Mouse (Mus musculus): ENCODE results near the gene Tbc1d17. TPM values are rescaled to one million over a fixed set of nuclear protein-coding genes. Genes with fewer than 3 reads are reported as not detected.
"Not testable (repeated sequence)": the region's sequence is repeated elsewhere in the genome, so short reads cannot be mapped to it uniquely, and the experiment has no call there.

Tbc1d17 gene
- polyA plus RNA-seq, 1 experiment from 2014 or later = 123 TPM

DNA sequence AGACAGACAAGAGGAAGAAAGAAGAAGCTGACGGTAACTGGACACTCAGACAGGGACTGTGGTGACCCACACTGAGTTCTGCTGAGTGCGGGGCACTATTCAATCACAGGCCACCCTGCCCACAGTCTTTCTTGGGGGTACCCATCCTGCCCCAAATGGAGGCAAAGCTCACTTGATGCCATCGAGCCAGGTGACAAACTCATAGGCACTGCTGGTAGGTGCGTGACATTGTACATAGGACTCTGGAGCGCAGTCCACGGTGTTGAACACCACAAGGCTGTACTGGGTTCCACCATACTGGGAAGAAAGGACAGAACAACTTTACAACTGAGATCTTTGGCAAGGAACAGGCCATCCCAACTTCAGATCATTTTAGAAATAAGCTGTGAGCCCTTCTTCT, 42.7 kb upstream of the Tbc1d17 start:
- 0 out of 2 replicates have a peak, but pooled peaks cover 2% of the 10 kb centered on the region for H3K36me3 ChIP-seq (ENCODE audit: control insufficient read depth, insufficient read depth, low read length)
- peak overlapping the region; percentile 75 for H3K4me3 ChIP-seq (ENCODE audit: low read depth, low read length)
- peaks cover 43% of the 10 kb centered on the region for H3K4me1 ChIP-seq (ENCODE audit: control insufficient read depth, insufficient read depth, low read length)
- peak overlapping the region; percentile 91 for H3K9ac ChIP-seq (ENCODE audit: low read depth, low read length)
- H3K27me3 ChIP-seq (ENCODE audit: control insufficient read depth, insufficient read depth, low read depth, low read length) = no peaks in the 10 kb centered on the region
- H3K9me3 ChIP-seq (replicated peaks; ENCODE audit: control insufficient read depth, low read length, poor library complexity, severe bottlenecking) = no peaks in the 10 kb centered on the region
- H3K27ac ChIP-seq (ENCODE audit: low read length) = peak overlapping the region; percentile 92
- 13% methylated on average over 6 of the region's 6 CpGs for WGBS
- ATAC-seq = no peak
- peak overlapping the region; percentile 96 for H3K4me2 ChIP-seq (ENCODE audit: low read length)

DNA sequence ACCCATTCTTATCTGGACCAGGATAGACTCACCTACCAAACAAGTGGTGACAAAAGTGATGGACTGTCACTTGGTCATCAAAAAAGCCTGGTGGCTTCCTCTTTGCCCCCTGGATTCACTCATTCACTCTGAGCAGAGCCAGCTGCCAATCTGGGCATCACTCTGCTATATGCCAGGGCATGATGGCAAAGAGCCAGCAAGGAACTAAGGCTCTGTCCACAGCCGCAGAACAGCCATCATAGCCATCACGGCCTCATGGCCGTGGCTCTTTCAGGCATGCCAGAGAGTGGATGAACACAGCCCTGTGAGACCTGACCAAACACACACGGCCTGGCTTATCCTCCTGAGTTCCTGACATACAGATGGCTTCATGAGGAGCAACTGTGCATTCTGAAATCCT, 41.9 kb upstream of the Tbc1d17 start:
- peak overlapping the region; percentile 75 for H3K4me3 ChIP-seq (ENCODE audit: low read depth, low read length)
- peak overlapping the region; percentile 91 for H3K9ac ChIP-seq (ENCODE audit: low read depth, low read length)
- peaks cover 42% of the 10 kb centered on the region for H3K4me1 ChIP-seq (ENCODE audit: control insufficient read depth, insufficient read depth, low read length)
- WGBS = 51% methylated on average over 4 of the region's 4 CpGs
- no peaks in the 10 kb centered on the region for H3K27me3 ChIP-seq (ENCODE audit: control insufficient read depth, insufficient read depth, low read depth, low read length)
- peak overlapping the region; percentile 96 for H3K4me2 ChIP-seq (ENCODE audit: low read length)
- H3K27ac ChIP-seq (ENCODE audit: low read length) = no peak overlapping the region
- H3K9me3 ChIP-seq (replicated peaks; ENCODE audit: control insufficient read depth, low read length, poor library complexity, severe bottlenecking) = no peaks in the 10 kb centered on the region
- H3K36me3 ChIP-seq (ENCODE audit: control insufficient read depth, insufficient read depth, low read length) = peaks cover 6% of the 10 kb centered on the region; the same call in 1 of the 2 replicates
- no peak for ATAC-seq

DNA sequence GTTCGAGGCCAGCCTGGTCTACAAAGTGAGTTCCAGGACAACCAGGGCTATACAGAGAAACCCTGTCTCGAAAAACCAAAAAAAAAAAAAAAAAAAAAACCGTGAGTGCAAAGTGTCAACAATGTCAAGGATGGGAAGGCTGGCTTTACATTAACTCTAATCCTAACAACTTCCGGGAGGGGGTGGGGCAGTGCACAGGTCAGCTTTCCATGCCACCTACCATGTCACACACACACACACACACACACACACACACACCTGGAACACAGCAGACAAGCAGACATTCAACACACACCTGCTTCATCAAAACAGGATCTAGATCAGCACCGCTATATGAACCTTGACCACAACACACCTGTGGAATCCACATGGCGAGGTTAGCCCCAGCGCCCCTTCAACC, 41.3 kb upstream of the Tbc1d17 start:
- Histone ChIP-seq H3K4me1 (ENCODE audit: control insufficient read depth, insufficient read depth, low read length) (peaks cover 40% of the 10 kb centered on the region), H3K27ac (ENCODE audit: low read length) (no peak overlapping the region), H3K9me3 (replicated peaks; ENCODE audit: control insufficient read depth, low read length, poor library complexity, severe bottlenecking) (no peaks in the 10 kb centered on the region), H3K4me2 (ENCODE audit: low read length) (peak overlapping the region; percentile 96), H3K4me3 (ENCODE audit: low read depth, low read length) (no peak overlapping the region), H3K27me3 (ENCODE audit: control insufficient read depth, insufficient read depth, low read depth, low read length) (no peaks in the 10 kb centered on the region), H3K36me3 (ENCODE audit: control insufficient read depth, insufficient read depth, low read length) (peaks cover 11% of the 10 kb centered on the region), H3K9ac (ENCODE audit: low read depth, low read length) (no peak overlapping the region; the same call in 1 of the 2 replicates)
- no peak for ATAC-seq
- WGBS = 94% methylated on average over 5 of the region's 7 CpGs

DNA sequence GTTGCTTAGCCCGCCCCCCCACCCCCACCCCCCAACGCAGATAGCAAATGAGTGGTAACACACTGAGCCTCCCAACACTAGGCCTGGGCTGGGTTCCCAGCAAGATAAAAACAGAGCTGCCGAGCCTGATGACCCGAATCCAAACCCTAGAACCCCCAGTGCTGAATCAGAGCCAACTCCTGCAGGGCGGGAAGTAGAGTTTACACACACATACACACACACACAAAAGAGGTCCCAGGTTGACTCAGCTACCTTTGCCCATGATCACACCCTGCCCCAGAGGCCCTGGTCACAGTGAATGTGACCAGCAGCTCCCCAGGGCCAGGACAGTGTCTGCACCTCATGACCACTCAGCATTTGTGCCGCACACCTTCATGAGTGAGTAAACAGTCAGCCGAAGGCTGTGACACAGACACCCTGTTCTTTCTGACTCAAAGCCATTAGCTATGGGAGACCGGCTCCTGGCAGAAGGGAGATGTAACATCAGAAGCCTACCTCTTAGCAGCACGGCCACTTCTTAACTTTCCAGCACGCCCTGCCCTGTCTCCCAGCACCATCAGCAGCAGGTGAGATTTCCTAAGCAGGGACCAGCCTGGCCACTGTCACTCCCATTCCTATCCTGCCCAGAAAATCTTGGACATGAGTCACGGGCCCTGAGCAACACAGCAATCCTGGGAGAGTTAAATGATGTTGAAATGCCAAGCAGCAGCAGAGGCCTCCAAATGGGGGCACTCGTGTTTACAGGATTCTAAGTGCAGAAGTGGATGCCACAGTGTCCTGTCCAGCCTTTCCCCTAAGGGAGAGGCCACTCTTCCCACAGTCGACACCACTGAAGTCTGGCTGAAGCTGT, 39.6 kb upstream of the Tbc1d17 start:
- H3K4me3 ChIP-seq (ENCODE audit: low read depth, low read length) = no peak overlapping the region
- no peaks in the 10 kb centered on the region for H3K27me3 ChIP-seq (ENCODE audit: control insufficient read depth, insufficient read depth, low read depth, low read length)
- no peak overlapping the region for H3K9ac ChIP-seq (ENCODE audit: low read depth, low read length)
- H3K36me3 ChIP-seq (ENCODE audit: control insufficient read depth, insufficient read depth, low read length) = peaks cover 23% of the 10 kb centered on the region
- no peaks in the 10 kb centered on the region for H3K9me3 ChIP-seq (replicated peaks; ENCODE audit: control insufficient read depth, low read length, poor library complexity, severe bottlenecking)
- no peak overlapping the region for H3K27ac ChIP-seq (ENCODE audit: low read length)
- ATAC-seq = no peak
- WGBS = 85% methylated on average over 13 of the region's 13 CpGs
- peaks cover 24% of the 10 kb centered on the region for H3K4me1 ChIP-seq (ENCODE audit: control insufficient read depth, insufficient read depth, low read length)
- H3K4me2 ChIP-seq (ENCODE audit: low read length) = no peak overlapping the region

DNA sequence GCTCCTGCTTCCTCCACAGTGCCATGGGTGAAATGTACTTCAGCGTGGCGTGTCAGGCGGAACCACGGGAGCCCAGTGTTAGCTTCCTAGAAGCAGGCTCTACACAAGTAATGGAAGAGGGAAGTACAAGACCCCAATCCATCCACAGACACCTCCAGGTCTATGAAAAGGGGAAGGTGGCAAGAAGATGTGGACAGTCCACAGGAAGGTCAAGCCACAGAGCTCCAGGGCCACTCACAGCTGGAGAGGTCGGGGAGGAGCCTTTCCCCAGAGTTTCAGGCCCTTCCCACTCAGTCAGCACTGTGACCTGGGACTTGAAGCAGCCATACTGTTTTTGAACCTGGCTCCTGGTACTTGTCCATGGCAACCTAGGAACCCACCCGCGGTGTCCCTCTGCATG, 38.1 kb upstream of the Tbc1d17 start:
- no peak for ATAC-seq
- H3K36me3 ChIP-seq (ENCODE audit: control insufficient read depth, insufficient read depth, low read length) = peaks cover 32% of the 10 kb centered on the region
- 90% methylated on average over 7 of the region's 7 CpGs for WGBS

DNA sequence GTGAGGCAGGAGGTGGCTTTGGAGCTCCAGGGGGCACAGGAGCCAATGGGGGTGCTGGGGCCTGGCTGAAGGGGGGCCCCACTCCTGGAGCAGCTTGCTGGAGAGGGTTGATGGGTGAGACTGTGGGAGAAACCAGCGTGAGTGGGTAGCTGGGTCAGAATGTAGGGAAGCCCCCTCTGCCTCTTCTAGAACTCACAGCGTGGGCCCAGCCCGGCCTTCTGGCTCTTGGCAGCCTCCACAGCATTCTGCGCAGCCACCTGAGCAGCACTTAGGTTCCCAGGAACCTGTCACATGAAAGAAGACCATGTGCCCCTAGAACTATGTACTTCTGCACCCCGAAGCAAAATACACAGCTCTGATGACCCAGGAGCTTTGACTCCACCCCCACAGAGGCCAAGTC, 35.8 kb upstream of the Tbc1d17 start:
- H3K27ac ChIP-seq (ENCODE audit: low read length) = no peak overlapping the region
- no peak overlapping the region for H3K4me3 ChIP-seq (ENCODE audit: low read depth, low read length)
- peaks cover 2% of the 10 kb centered on the region; the same call in 1 of the 2 replicates for H3K4me1 ChIP-seq (ENCODE audit: control insufficient read depth, insufficient read depth, low read length)
- no peaks in the 10 kb centered on the region for H3K9me3 ChIP-seq (replicated peaks; ENCODE audit: control insufficient read depth, low read length, poor library complexity, severe bottlenecking)
- H3K9ac ChIP-seq (ENCODE audit: low read depth, low read length) = no peak overlapping the region
- no peak for ATAC-seq
- WGBS = 97% methylated on average over 5 of the region's 5 CpGs
- no peaks in the 10 kb centered on the region for H3K27me3 ChIP-seq (ENCODE audit: control insufficient read depth, insufficient read depth, low read depth, low read length)
- no peak overlapping the region for H3K4me2 ChIP-seq (ENCODE audit: low read length)
- H3K36me3 ChIP-seq (ENCODE audit: control insufficient read depth, insufficient read depth, low read length) = peaks cover 50% of the 10 kb centered on the region

More for the DNA sequence above, 38.1 kb upstream of the Tbc1d17 start:
- Histone ChIP-seq H3K4me3 (ENCODE audit: low read depth, low read length) (no peak overlapping the region), H3K9me3 (replicated peaks; ENCODE audit: control insufficient read depth, low read length, poor library complexity, severe bottlenecking) (no peaks in the 10 kb centered on the region), H3K9ac (ENCODE audit: low read depth, low read length) (no peak overlapping the region), H3K27ac (ENCODE audit: low read length) (no peak overlapping the region), H3K4me2 (ENCODE audit: low read length) (no peak overlapping the region), H3K4me1 (ENCODE audit: control insufficient read depth, insufficient read depth, low read length) (peaks cover 19% of the 10 kb centered on the region), H3K27me3 (ENCODE audit: control insufficient read depth, insufficient read depth, low read depth, low read length) (no peaks in the 10 kb centered on the region)

DNA sequence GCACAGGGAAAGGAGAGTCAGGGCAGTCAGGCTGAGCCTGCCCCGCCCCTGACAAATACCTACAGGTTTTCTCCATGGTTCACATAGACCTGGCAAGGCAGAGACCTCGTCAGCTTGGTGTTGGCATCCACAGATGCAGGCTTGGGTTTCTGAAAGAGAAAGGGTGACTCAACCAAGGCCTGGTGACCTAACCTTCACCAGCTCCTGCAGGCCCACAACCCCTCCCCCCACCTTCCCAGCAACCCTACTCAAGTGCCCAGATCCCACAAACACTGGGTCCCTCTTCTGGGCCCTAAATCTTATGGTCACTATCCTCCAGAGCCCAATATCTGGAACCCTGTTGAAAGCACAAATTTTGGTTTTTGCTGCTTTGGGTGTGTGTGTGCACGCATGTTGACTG, 34.2 kb upstream of the Tbc1d17 start:
- no peaks in the 10 kb centered on the region for H3K27me3 ChIP-seq (ENCODE audit: control insufficient read depth, insufficient read depth, low read depth, low read length)
- no peak for ATAC-seq
- no peak overlapping the region for H3K4me3 ChIP-seq (ENCODE audit: low read depth, low read length)
- peaks cover 61% of the 10 kb centered on the region for H3K36me3 ChIP-seq (ENCODE audit: control insufficient read depth, insufficient read depth, low read length)
- WGBS = 89% methylated on average over 3 of the region's 3 CpGs
- no peaks in the 10 kb centered on the region for H3K4me1 ChIP-seq (ENCODE audit: control insufficient read depth, insufficient read depth, low read length)
- H3K4me2 ChIP-seq (ENCODE audit: low read length) = no peak overlapping the region
- no peak overlapping the region for H3K27ac ChIP-seq (ENCODE audit: low read length)
- H3K9me3 ChIP-seq (replicated peaks; ENCODE audit: control insufficient read depth, low read length, poor library complexity, severe bottlenecking) = no peaks in the 10 kb centered on the region
- no peak overlapping the region for H3K9ac ChIP-seq (ENCODE audit: low read depth, low read length)

DNA sequence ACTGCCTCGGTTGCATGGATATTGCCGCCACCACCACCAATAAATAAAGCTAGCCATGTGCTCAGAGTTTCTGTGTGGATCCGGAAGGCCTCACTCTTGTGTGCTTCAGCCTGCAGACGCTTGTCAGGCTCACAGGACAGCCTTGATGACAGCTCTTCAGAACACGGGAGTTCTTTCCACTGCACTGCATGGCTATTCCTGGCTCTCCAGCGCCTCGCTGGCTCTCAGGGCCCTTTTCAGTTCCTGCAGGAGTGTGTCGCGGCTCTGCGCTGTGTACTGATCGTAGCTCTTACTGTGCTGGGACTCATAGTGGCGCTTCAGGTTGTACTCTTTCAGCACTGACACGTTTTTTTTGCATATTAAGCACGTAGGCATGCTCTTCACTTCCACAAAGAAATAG, 29.0 kb upstream of the Tbc1d17 start:
- 89% methylated on average over 14 of the region's 14 CpGs for WGBS
- no peaks in the 10 kb centered on the region for H3K4me1 ChIP-seq (ENCODE audit: control insufficient read depth, insufficient read depth, low read length)
- no peaks in the 10 kb centered on the region for H3K9me3 ChIP-seq (replicated peaks; ENCODE audit: control insufficient read depth, low read length, poor library complexity, severe bottlenecking)
- H3K4me2 ChIP-seq (ENCODE audit: low read length) = no peak overlapping the region
- peaks cover 49% of the 10 kb centered on the region for H3K36me3 ChIP-seq (ENCODE audit: control insufficient read depth, insufficient read depth, low read length)
- no peak for ATAC-seq
- H3K27me3 ChIP-seq (ENCODE audit: control insufficient read depth, insufficient read depth, low read depth, low read length) = no peaks in the 10 kb centered on the region
- no peak overlapping the region for H3K27ac ChIP-seq (ENCODE audit: low read length)
- H3K9ac ChIP-seq (ENCODE audit: low read depth, low read length) = no peak overlapping the region
- no peak overlapping the region for H3K4me3 ChIP-seq (ENCODE audit: low read depth, low read length)

DNA sequence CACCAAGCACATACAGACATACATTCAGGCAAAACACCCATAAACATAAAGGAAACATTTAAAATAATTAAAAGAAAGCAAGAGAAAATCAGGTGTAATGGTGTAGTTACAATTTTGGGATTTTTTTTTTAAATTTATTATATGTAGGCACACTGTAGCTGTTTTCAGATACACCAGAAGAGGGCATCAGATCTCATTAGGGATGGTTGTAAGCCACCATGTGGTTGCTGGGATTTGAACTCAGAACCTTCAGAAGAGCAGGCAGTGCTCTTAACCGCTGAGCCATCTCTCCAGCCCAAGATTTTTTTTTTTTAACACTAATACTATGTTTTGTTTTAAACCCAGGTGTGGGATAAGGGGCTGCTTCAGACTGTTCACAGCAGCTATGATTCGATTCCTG, 22.9 kb upstream of the Tbc1d17 start:
- not testable (repeated sequence) for H3K9ac ChIP-seq (ENCODE audit: low read depth, low read length); H3K4me2 ChIP-seq (ENCODE audit: low read length); H3K36me3 ChIP-seq (ENCODE audit: control insufficient read depth, insufficient read depth, low read length); H3K9me3 ChIP-seq (replicated peaks; ENCODE audit: control insufficient read depth, low read length, poor library complexity, severe bottlenecking); H3K4me3 ChIP-seq (ENCODE audit: low read depth, low read length); H3K27me3 ChIP-seq (ENCODE audit: control insufficient read depth, insufficient read depth, low read depth, low read length); ATAC-seq; H3K27ac ChIP-seq (ENCODE audit: low read length)
- WGBS = 88% methylated on average over 2 of the region's 2 CpGs
- peaks cover 23% of the 10 kb centered on the region for H3K4me1 ChIP-seq (ENCODE audit: control insufficient read depth, insufficient read depth, low read length)
